Mouse (Mus musculus) left cerebral cortex, adult 8-10 months (tissue): ENCODE data around the gene Slc16a4. TPM values are rescaled to one million over a fixed set of nuclear protein-coding genes. Genes with fewer than 3 reads are reported as not detected.

ENCODE experiments used
- DNase-seq, 2 experiments: peaks; one replicate each; pipeline ENCODE4 v3.0.0; 2022; ENCODE audit warnings: low spot score in 2 of 2
- total RNA-seq, 4 experiments: library from RNA; stranded (reverse); gene quantifications; 2 replicates each; pipeline ENCODE4 v1.2.4; 2022

The Slc16a4 gene
- total RNA-seq, 4 experiments from 2014 or later, result 1.3 to 1.9 (median 1.7) TPM

DNA sequence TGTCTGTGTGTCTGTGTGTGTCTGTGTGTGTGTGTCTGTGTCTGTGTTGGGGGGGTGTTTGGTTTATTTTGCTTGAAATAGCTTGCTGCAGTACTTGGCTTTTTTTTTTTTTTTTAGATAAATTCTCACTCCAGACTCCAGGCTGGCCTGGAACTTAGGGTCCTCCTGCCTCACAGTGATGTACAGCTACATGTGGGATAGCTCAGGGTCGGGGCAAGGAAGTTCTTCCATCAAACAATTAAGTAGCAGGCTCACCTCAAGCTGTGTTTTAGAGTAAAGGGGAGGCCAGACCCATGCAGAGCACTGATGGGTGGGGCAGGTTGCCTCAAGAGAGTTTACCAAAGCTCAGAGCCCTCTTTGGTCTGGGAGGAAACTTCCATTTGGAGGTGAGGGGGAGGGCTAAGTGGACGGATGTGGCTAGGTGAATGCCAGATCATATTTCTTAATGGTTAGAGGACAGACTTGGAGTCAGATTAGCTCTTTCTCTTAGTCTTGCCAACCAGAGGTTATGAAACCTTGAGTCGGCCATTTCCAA, 66.7 kb downstream of the Slc16a4 start:
- DNase-seq, result no peak

- no peak for DNase-seq
Observed at GRCm38 (mm10) chr3:107360341-107360740, 69.3 kb downstream of the Slc16a4 start.

Other genes with a start within 250 kb of the Slc16a4 start
- gene Kcna2, start 190.1 kb upstream of the Slc16a4 start, total RNA-seq, result 100 to 1,000 TPM; 121 to 161 (median 143) TPM
- under 1 TPM in 3 of 4 experiments, not detected in 1; 0.16 to 0.65 (median 0.61) TPM for gene Kcna10, start 108.2 kb upstream of the Slc16a4 start, total RNA-seq
- under 1 TPM in 1 of 4 experiments, not detected in 3; 0.37 TPM for gene Cym, start 69.5 kb upstream of the Slc16a4 start, total RNA-seq
- not detected for gene A630076J17Rik, start 60.6 kb upstream of the Slc16a4 start, total RNA-seq
- gene Prok1, start 51.5 kb upstream of the Slc16a4 start, total RNA-seq, result under 1 TPM in 1 of 4 experiments, not detected in 3; 0.11 TPM
- gene Lamtor5, start 12.4 kb upstream of the Slc16a4 start, total RNA-seq, result 10 to 100 TPM; 61.9 to 70.2 (median 63.6) TPM
- gene Rbm15, start 42.4 kb downstream of the Slc16a4 start, total RNA-seq, result 10 to 100 TPM; 25.5 to 27.4 (median 26.5) TPM
- 10 to 100 TPM; 59.7 to 66.2 (median 61.6) TPM for gene Kcnc4, start 168.3 kb downstream of the Slc16a4 start, total RNA-seq
- gene Slc6a17, start 226.8 kb downstream of the Slc16a4 start, total RNA-seq, result 100 to 1,000 TPM; 328 to 391 (median 344) TPM